11 mouse cellular contexts compared by ENCODE assay signal in genomic region chr3:101572991-101573390, GRCm38 (mm10). TPM values are rescaled to one million over a fixed set of nuclear protein-coding genes. Genes with fewer than 3 reads are reported as not detected.
DNase-seq lines count a peak whose midpoint lies in the region; ATAC-seq and TF ChIP-seq lines count a peak whose summit lies in the region.
"Had no signal": no experiment of that assay in that cellular context is flagged by ENCODE, and none has a peak within 500 bp of the region (broad histone marks: within the 10 kb centered on the region; RNA-seq: fewer than 3 reads in every experiment).

No protein-coding gene starts in this region.

- H3K36me3 ChIP-seq in heart, embryonic 13.5 days, result peaks cover 38% of the 10 kb centered on the region
- H3K36me3 ChIP-seq in kidney, embryonic 14.5 days (ENCODE audit: control insufficient read depth, insufficient read depth, low read length), result peaks cover 32% of the 10 kb centered on the region
- H3K36me3 ChIP-seq in embryonic facial prominence, embryonic 15.5 days, result peaks cover 34% of the 10 kb centered on the region
- peaks cover 38% of the 10 kb centered on the region for H3K36me3 ChIP-seq in limb, embryonic 14.5 days (ENCODE audit: control insufficient read depth, insufficient read depth, low read length)
- peaks cover 5% of the 10 kb centered on the region; the same call in 1 of the 2 replicates for H3K36me3 ChIP-seq in lung, postnatal 0 days (ENCODE audit: insufficient read depth, low read length)

- no peaks in the 10 kb centered on the region for H3K27me3 ChIP-seq in heart, embryonic 13.5 days (replicated peaks)
- no peaks in the 10 kb centered on the region for H3K27me3 ChIP-seq in kidney, embryonic 14.5 days (ENCODE audit: control insufficient read depth, insufficient read depth, low read length)
- H3K27me3 ChIP-seq in embryonic facial prominence, embryonic 15.5 days, result no peaks in the 10 kb centered on the region
- no peaks in the 10 kb centered on the region for H3K27me3 ChIP-seq in limb, embryonic 14.5 days (ENCODE audit: control insufficient read depth, insufficient read depth, low read length)
- H3K27me3 ChIP-seq in lung, postnatal 0 days (replicated peaks; ENCODE audit: insufficient read depth, low read length), result no peaks in the 10 kb centered on the region
- H3K27me3 ChIP-seq: CH12.LX had no signal

- H3K27ac ChIP-seq in heart, embryonic 13.5 days (replicated peaks), result peak overlapping the region; percentile 70
- peak overlapping the region; percentile 55 for H3K27ac ChIP-seq in kidney, embryonic 14.5 days (ENCODE audit: low read depth, low read length)
- peak overlapping the region; percentile 69 for H3K27ac ChIP-seq in embryonic facial prominence, embryonic 15.5 days (replicated peaks)
- peak overlapping the region; percentile 26; the same call in 1 of the 2 replicates for H3K27ac ChIP-seq in limb, embryonic 14.5 days (replicated peaks; ENCODE audit: low read depth, low read length)
- no peak overlapping the region for H3K27ac ChIP-seq in lung, postnatal 0 days (ENCODE audit: low read length)

- H3K4me2 ChIP-seq in heart, embryonic 13.5 days, result no peak overlapping the region
- H3K4me2 ChIP-seq in kidney, embryonic 14.5 days (replicated peaks; ENCODE audit: low read depth, low read length), result no peak overlapping the region
- no peak overlapping the region for H3K4me2 ChIP-seq in embryonic facial prominence, embryonic 15.5 days (replicated peaks)
- no peak overlapping the region for H3K4me2 ChIP-seq in limb, embryonic 14.5 days (replicated peaks; ENCODE audit: low read depth, low read length, severe bottlenecking)
- H3K4me2 ChIP-seq in lung, postnatal 0 days (replicated peaks; ENCODE audit: low read depth, low read length), result no peak overlapping the region

- TF ChIP-seq EP300 in lung, postnatal 0 days (IDR thresholded peaks at IDR 0.05), result no peak

- H3K9ac ChIP-seq in heart, embryonic 13.5 days, result peak overlapping the region; percentile 38; the same call in 1 of the 2 replicates
- H3K9ac ChIP-seq in kidney, embryonic 14.5 days (ENCODE audit: low read depth, low read length), result no peak overlapping the region
- H3K9ac ChIP-seq in embryonic facial prominence, embryonic 15.5 days, result no peak overlapping the region
- H3K9ac ChIP-seq in limb, embryonic 14.5 days (ENCODE audit: low read depth, low read length, severe bottlenecking), result no peak overlapping the region
- H3K9ac ChIP-seq in lung, postnatal 0 days (replicated peaks; ENCODE audit: low read depth), result no peak overlapping the region

- H3K4me1 ChIP-seq in heart, embryonic 13.5 days, result peaks cover 48% of the 10 kb centered on the region
- H3K4me1 ChIP-seq in kidney, embryonic 14.5 days (ENCODE audit: control insufficient read depth, insufficient read depth, low read length), result 0 out of 2 replicates have a peak, but pooled peaks cover 6% of the 10 kb centered on the region
- H3K4me1 ChIP-seq in embryonic facial prominence, embryonic 15.5 days, result peaks cover 26% of the 10 kb centered on the region
- peaks cover 25% of the 10 kb centered on the region for H3K4me1 ChIP-seq in limb, embryonic 14.5 days (ENCODE audit: control insufficient read depth, insufficient read depth, low read length)
- peaks cover 4% of the 10 kb centered on the region; the same call in 1 of the 2 replicates for H3K4me1 ChIP-seq in lung, postnatal 0 days (ENCODE audit: insufficient read depth, low read depth, low read length)

- WGBS in heart, embryonic 13.5 days, result 48% methylated on average over 5 of the region's 5 CpGs
- WGBS in kidney, embryonic 14.5 days, result 61% methylated on average over 5 of the region's 5 CpGs
- WGBS in embryonic facial prominence, embryonic 15.5 days, result 74% methylated on average over 5 of the region's 5 CpGs
- 66% methylated on average over 5 of the region's 5 CpGs for WGBS in limb, embryonic 14.5 days
- 52% methylated on average over 5 of the region's 5 CpGs for WGBS in lung, postnatal 0 days

- ATAC-seq in heart, embryonic 13.5 days (ENCODE audit: extremely low read depth, insufficient number of reproducible peaks, low FRiP score, low TSS enrichment), result no peak
- 0 out of 2 replicates have a peak, but pooled peaks have one; percentile 22 for ATAC-seq in kidney, embryonic 14.5 days (ENCODE audit: low FRiP score, low TSS enrichment)
- no peak for ATAC-seq in embryonic facial prominence, embryonic 15.5 days (ENCODE audit: insufficient number of reproducible peaks, low FRiP score, low TSS enrichment, low read depth)
- no peak for ATAC-seq in limb, embryonic 14.5 days (ENCODE audit: low FRiP score, low read depth)
- no peak for ATAC-seq in lung, postnatal 0 days

- intact Hi-C loops in heart, postnatal 14 days (cut with DNase I), result no loop called here

- H3K4me3 ChIP-seq in heart, embryonic 13.5 days, result no peak overlapping the region
- no peak overlapping the region for H3K4me3 ChIP-seq in kidney, embryonic 14.5 days (ENCODE audit: low read length)
- H3K4me3 ChIP-seq in embryonic facial prominence, embryonic 15.5 days (replicated peaks), result no peak overlapping the region
- no peak overlapping the region for H3K4me3 ChIP-seq in limb, embryonic 14.5 days (replicated peaks; ENCODE audit: low read length)
- H3K4me3 ChIP-seq in lung, postnatal 0 days (ENCODE audit: low read depth, low read length), result no peak overlapping the region

- DNase-seq in heart, postnatal 14 days, result no peak
- DNase-seq in kidney, postnatal 36 days, result no peak
- no peak for DNase-seq in limb, embryonic 14.5 days (ENCODE audit: low spot score)
- DNase-seq in lung, postnatal 0 days (ENCODE audit: low spot score), result no peak
- DNase-seq in cerebellum, adult 9-10 months, result no peak
- DNase-seq: adrenal gland, postnatal 25 days; lung, adult 2 months had no signal

- H3K9me3 ChIP-seq in heart, embryonic 13.5 days, result no peaks in the 10 kb centered on the region
- H3K9me3 ChIP-seq in kidney, embryonic 14.5 days (ENCODE audit: control insufficient read depth, low read length), result peaks cover 4% of the 10 kb centered on the region; the same call in 1 of the 2 replicates
- no peaks in the 10 kb centered on the region for H3K9me3 ChIP-seq in embryonic facial prominence, embryonic 15.5 days (replicated peaks)
- no peaks in the 10 kb centered on the region for H3K9me3 ChIP-seq in limb, embryonic 14.5 days (ENCODE audit: control insufficient read depth, low read length)
- no peaks in the 10 kb centered on the region for H3K9me3 ChIP-seq in lung, postnatal 0 days (ENCODE audit: low read length)

- TF ChIP-seq POLR2A in limb, embryonic 14.5 days (IDR thresholded peaks at IDR 0.05; ENCODE audit: borderline replicate concordance, extremely low read depth, insufficient read depth, insufficient read length), result no peak

- no peak for TF ChIP-seq CTCF in lung, postnatal 0 days (IDR thresholded peaks at IDR 0.05)

RNA-seq across cellular contexts. Expression of gene Atp1a1, which starts 31.5 kb away (rescaled TPM):
- 243 and 250 TPM in 2 replicates for polyA plus RNA-seq in heart, embryonic 13.5 days (2015; fragmentation: Nextera tagmentation; extraction: Ambion mirVana)
- 100 to 1,000 TPM; 773 to 866 TPM for total RNA-seq in heart, postnatal 14 days (2021)
- polyA plus RNA-seq in kidney, embryonic 14.5 days (2014; fragmentation: Nextera tagmentation; extraction: Ambion mirVana), result 166 and 280 TPM in 2 replicates
- 116 and 123 TPM in 2 replicates for polyA plus RNA-seq in embryonic facial prominence, embryonic 15.5 days (2015; fragmentation: Nextera tagmentation; extraction: Ambion mirVana)
- 157 and 167 TPM in 2 replicates for polyA plus RNA-seq in limb, embryonic 14.5 days (2012; rRNA removed)
- 128 and 129 TPM in 2 replicates for polyA plus RNA-seq in limb, embryonic 14.5 days (2014; fragmentation: Nextera tagmentation; extraction: Ambion mirVana)
- 123 and 136 TPM in 2 replicates for polyA plus RNA-seq in lung, postnatal 0 days (2015; fragmentation: Nextera tagmentation; extraction: Ambion mirVana)
